Mouse (Mus musculus): ENCODE measurements around the gene 1700037C18Rik. TPM values are rescaled to one million over a fixed set of nuclear protein-coding genes. Genes with fewer than 3 reads are reported as not detected.

Gene 1700037C18Rik
- polyA plus RNA-seq, 1 experiment from 2014 or later = 8.5 TPM

GRCm38 (mm10) chr16:3907471-3907870 is 1.0 kb downstream of the 1700037C18Rik start:
- DNase-seq (ENCODE audit: low spot score) = no peak
- Histone ChIP-seq H3K9ac (ENCODE audit: low read length) (no peak overlapping the region), H3K9me3 (ENCODE audit: control insufficient read depth, low read length) (no peaks in the 10 kb centered on the region), H3K27ac (replicated peaks) (no peak overlapping the region), H3K4me1 (replicated peaks; ENCODE audit: control insufficient read depth, insufficient read depth) (0 out of 2 replicates have a peak, but pooled peaks cover 2% of the 10 kb centered on the region), H3K36me3 (ENCODE audit: control insufficient read depth, insufficient read depth, low read length) (peaks cover 17% of the 10 kb centered on the region), H3K4me3 (ENCODE audit: low read depth, low read length) (no peak overlapping the region), H3K27me3 (ENCODE audit: control insufficient read depth, insufficient read depth, low read length) (no peaks in the 10 kb centered on the region), H3K4me2 (replicated peaks; ENCODE audit: low read depth) (no peak overlapping the region)
- 66% methylated on average over 2 of the region's 2 CpGs for WGBS
- ATAC-seq (ENCODE audit: low FRiP score, low TSS enrichment) = no peak
- TF ChIP-seq EP300 (optimal IDR thresholded peaks at IDR 0.05) (no peak), CTCF (IDR thresholded peaks at IDR 0.05; ENCODE audit: low read depth) (no peak)

GRCm38 (mm10) chr16:3896553-3896952 is 11.9 kb downstream of the 1700037C18Rik start:
- no peak for TF ChIP-seq EP300 (optimal IDR thresholded peaks at IDR 0.05)
- no peak for TF ChIP-seq CTCF (IDR thresholded peaks at IDR 0.05; ENCODE audit: low read depth)
- Histone ChIP-seq H3K27ac (replicated peaks) (no peak overlapping the region), H3K4me1 (replicated peaks; ENCODE audit: control insufficient read depth, insufficient read depth) (no peaks in the 10 kb centered on the region), H3K27me3 (ENCODE audit: control insufficient read depth, insufficient read depth, low read length) (no peaks in the 10 kb centered on the region), H3K4me2 (replicated peaks; ENCODE audit: low read depth) (no peak overlapping the region), H3K4me3 (ENCODE audit: low read depth, low read length) (no peak overlapping the region), H3K9me3 (ENCODE audit: control insufficient read depth, low read length) (no peaks in the 10 kb centered on the region), H3K9ac (ENCODE audit: low read length) (no peak overlapping the region), H3K36me3 (ENCODE audit: control insufficient read depth, insufficient read depth, low read length) (peaks cover 15% of the 10 kb centered on the region)
- ATAC-seq (ENCODE audit: low FRiP score, low TSS enrichment) (0 out of 2 replicates have a peak, but pooled peaks have one; percentile 36), DNase-seq (ENCODE audit: low spot score) (no peak)
- 88% methylated on average over 1 of the region's 1 CpGs for WGBS

GRCm38 (mm10) chr16:3896046-3896445 is 12.4 kb downstream of the 1700037C18Rik start:
- Histone ChIP-seq H3K4me3 (ENCODE audit: low read depth, low read length) (no peak overlapping the region), H3K27me3 (ENCODE audit: control insufficient read depth, insufficient read depth, low read length) (no peaks in the 10 kb centered on the region), H3K4me2 (replicated peaks; ENCODE audit: low read depth) (no peak overlapping the region), H3K9ac (ENCODE audit: low read length) (no peak overlapping the region), H3K36me3 (ENCODE audit: control insufficient read depth, insufficient read depth, low read length) (peaks cover 13% of the 10 kb centered on the region), H3K4me1 (replicated peaks; ENCODE audit: control insufficient read depth, insufficient read depth) (no peaks in the 10 kb centered on the region), H3K9me3 (ENCODE audit: control insufficient read depth, low read length) (no peaks in the 10 kb centered on the region), H3K27ac (replicated peaks) (no peak overlapping the region)
- DNase-seq (ENCODE audit: low spot score) = no peak
- no peak for ATAC-seq (ENCODE audit: low FRiP score, low TSS enrichment)
- TF ChIP-seq CTCF (IDR thresholded peaks at IDR 0.05; ENCODE audit: low read depth) = no peak
- WGBS = 69% methylated on average over 6 of the region's 6 CpGs

GRCm38 (mm10) chr16:3895173-3895792 is 13.2 kb downstream of the 1700037C18Rik start:
- H3K27me3 ChIP-seq (ENCODE audit: control insufficient read depth, insufficient read depth, low read length) = no peaks in the 10 kb centered on the region
- 65% methylated on average over 9 of the region's 9 CpGs for WGBS

GRCm38 (mm10) chr16:3893739-3894138 is 14.8 kb downstream of the 1700037C18Rik start:
- Histone ChIP-seq H3K36me3 (ENCODE audit: control insufficient read depth, insufficient read depth, low read length) (peaks cover 4% of the 10 kb centered on the region), H3K4me1 (replicated peaks; ENCODE audit: control insufficient read depth, insufficient read depth) (no peaks in the 10 kb centered on the region), H3K9ac (ENCODE audit: low read length) (no peak overlapping the region), H3K4me2 (replicated peaks; ENCODE audit: low read depth) (no peak overlapping the region), H3K9me3 (ENCODE audit: control insufficient read depth, low read length) (no peaks in the 10 kb centered on the region), H3K27ac (replicated peaks) (0 out of 2 replicates have a peak overlapping the region, but pooled peaks have one; percentile 24), H3K27me3 (ENCODE audit: control insufficient read depth, insufficient read depth, low read length) (no peaks in the 10 kb centered on the region), H3K4me3 (ENCODE audit: low read depth, low read length) (no peak overlapping the region)
- whole genome bisulfite sequencing = 52% methylated on average over 3 of the region's 3 CpGs
- no peak for TF ChIP-seq EP300 (optimal IDR thresholded peaks at IDR 0.05)
- TF ChIP-seq CTCF (IDR thresholded peaks at IDR 0.05; ENCODE audit: low read depth) = no peak
- DNase-seq (ENCODE audit: low spot score) = no peak
- ATAC-seq (ENCODE audit: low FRiP score, low TSS enrichment) = no peak

More at GRCm38 (mm10) chr16:3895173-3895792, 13.2 kb downstream of the 1700037C18Rik start:
- Histone ChIP-seq H3K27ac (replicated peaks) (peak overlapping the region; percentile 67), H3K9ac (ENCODE audit: low read length) (no peak overlapping the region), H3K4me2 (replicated peaks; ENCODE audit: low read depth) (peak overlapping the region; percentile 17; the same call in 1 of the 2 replicates), H3K4me3 (ENCODE audit: low read depth, low read length) (no peak overlapping the region), H3K36me3 (ENCODE audit: control insufficient read depth, insufficient read depth, low read length) (peaks cover 7% of the 10 kb centered on the region), H3K4me1 (replicated peaks; ENCODE audit: control insufficient read depth, insufficient read depth) (no peaks in the 10 kb centered on the region), H3K9me3 (ENCODE audit: control insufficient read depth, low read length) (no peaks in the 10 kb centered on the region)
- DNase-seq (ENCODE audit: low spot score) = peak; percentile 32
- TF ChIP-seq CTCF (IDR thresholded peaks at IDR 0.05; ENCODE audit: low read depth) = no peak
- no peak for TF ChIP-seq EP300 (optimal IDR thresholded peaks at IDR 0.05)
- peak; percentile 88 for ATAC-seq (ENCODE audit: low FRiP score, low TSS enrichment)

GRCm38 (mm10) chr16:3891621-3892295 is 16.7 kb downstream of the 1700037C18Rik start:
- no peak for ATAC-seq (ENCODE audit: low FRiP score, low TSS enrichment)
- WGBS = 93% methylated on average over 14 of the region's 14 CpGs
- no peaks in the 10 kb centered on the region for H3K27me3 ChIP-seq (ENCODE audit: control insufficient read depth, insufficient read depth, low read length)
- no peaks in the 10 kb centered on the region for H3K9me3 ChIP-seq (ENCODE audit: control insufficient read depth, low read length)
- no peak overlapping the region for H3K4me3 ChIP-seq (ENCODE audit: low read depth, low read length)
- no peak overlapping the region for H3K9ac ChIP-seq (ENCODE audit: low read length)
- no peak overlapping the region for H3K27ac ChIP-seq (replicated peaks)
- H3K4me1 ChIP-seq (replicated peaks; ENCODE audit: control insufficient read depth, insufficient read depth) = no peaks in the 10 kb centered on the region
- H3K36me3 ChIP-seq (ENCODE audit: control insufficient read depth, insufficient read depth, low read length) = no peaks in the 10 kb centered on the region; the same call in 1 of the 2 replicates
- no peak for DNase-seq (ENCODE audit: low spot score)
- TF ChIP-seq CTCF (IDR thresholded peaks at IDR 0.05; ENCODE audit: low read depth) = no peak
- no peak for TF ChIP-seq EP300 (optimal IDR thresholded peaks at IDR 0.05)
- no peak overlapping the region for H3K4me2 ChIP-seq (replicated peaks; ENCODE audit: low read depth)

Measured in stomach, postnatal 0 days (tissue).